Mouse (Mus musculus) limb, embryonic 12.5 days (tissue): ENCODE measurements around the gene Cldn7. TPM values are rescaled to one million over a fixed set of nuclear protein-coding genes. Genes with fewer than 3 reads are reported as not detected.

Experiments
- ATAC-seq: fragments of 200-750 bp; cut with Nextera tagmentation; 2 replicates; pipeline ENCODE4 v1.8.0; 2017; ENCODE audit warnings: low read depth, moderate TSS enrichment; ENCODE audit not compliant: insufficient number of reproducible peaks, insufficient read depth, low FRiP score, low TSS enrichment
- H3K27ac ChIP-seq: fragments of 300-500 bp; sonication (generic); 2 replicates; pipeline ENCODE4 v1.5.1; 2016; ENCODE audit warnings: mild to moderate bottlenecking, moderate library complexity
- H3K27me3 ChIP-seq: fragments of 300-500 bp; sonication (generic); 2 replicates; pipeline ENCODE4 v1.6.1; 2016; ENCODE audit warnings: mild to moderate bottlenecking, moderate library complexity
- H3K36me3 ChIP-seq: fragments of 300-500 bp; sonication (generic); 2 replicates; pipeline ENCODE4 v1.6.1; 2016; ENCODE audit warnings: mild to moderate bottlenecking, moderate library complexity
- H3K4me1 ChIP-seq: fragments of 300-500 bp; sonication (generic); replicated peaks from 2 replicates; pipeline ENCODE4 v1.6.1; 2016
- H3K4me2 ChIP-seq: fragments of 300-500 bp; sonication (generic); 2 replicates; pipeline ENCODE4 v1.6.1; 2016; ENCODE audit warnings: mild to moderate bottlenecking, moderate library complexity
- H3K4me3 ChIP-seq: fragments of 300-500 bp; sonication (generic); replicated peaks from 2 replicates; pipeline ENCODE4 v1.5.1; 2016; ENCODE audit warnings: mild to moderate bottlenecking
- H3K9ac ChIP-seq: fragments of 300-500 bp; sonication (generic); replicated peaks from 2 replicates; pipeline ENCODE4 v1.6.1; 2016; ENCODE audit warnings: mild to moderate bottlenecking, moderate library complexity
- H3K9me3 ChIP-seq: fragments of 300-500 bp; sonication (generic); 2 replicates; pipeline ENCODE4 v1.6.1; 2016; ENCODE audit warnings: mild to moderate bottlenecking, moderate library complexity
- WGBS: fragments of 180-500 bp; shearing (Covaris S2); methylation state at CpG from one replicate; pipeline ENCODE4 v1.1.7; 2016; 5-methylcytosine and 5-hydroxymethylcytosine counted together
- polyA plus RNA-seq: library from polyadenylated mRNA; unstranded; fragments of >200 nt; fragmentation: Nextera tagmentation; extraction: Ambion mirVana; gene quantifications from 2 replicates; pipeline ENCODE4 v1.2.1, GENCODE M21; 2016

The Cldn7 gene
- polyA plus RNA-seq, 1 experiment from 2014 or later, result 18.1 TPM

- peaks cover 74% of the 10 kb centered on the region for H3K27me3 ChIP-seq
- no peak for ATAC-seq
- no peaks in the 10 kb centered on the region for H3K9me3 ChIP-seq
- H3K9ac ChIP-seq, result no peak overlapping the region
- H3K4me3 ChIP-seq, result no peak overlapping the region
- no peak overlapping the region for H3K4me2 ChIP-seq
- no peaks in the 10 kb centered on the region for H3K36me3 ChIP-seq
- 37% methylated on average over 5 of the region's 5 CpGs for WGBS
- peaks cover 18% of the 10 kb centered on the region for H3K4me1 ChIP-seq
- H3K27ac ChIP-seq, result no peak overlapping the region
These were observed 2.7 kb upstream of the Cldn7 start for GRCm38 (mm10) chr11:69961841-69962240.

GRCm38 (mm10) chr11:69965271-69966005 is 859 bp downstream of the Cldn7 start:
- peaks cover 20% of the 10 kb centered on the region for H3K4me1 ChIP-seq
- H3K4me3 ChIP-seq, result peak overlapping the region; percentile 42
- no peak overlapping the region for H3K27ac ChIP-seq
- peak overlapping the region; percentile 68 for H3K4me2 ChIP-seq
- H3K9me3 ChIP-seq, result no peaks in the 10 kb centered on the region
- ATAC-seq, result 0 out of 2 replicates have a peak, but pooled peaks have one; percentile 4
- 4% methylated on average over 49 of the region's 49 CpGs for WGBS
- H3K36me3 ChIP-seq, result peaks cover 29% of the 10 kb centered on the region
- H3K9ac ChIP-seq, result 0 out of 2 replicates have a peak overlapping the region, but pooled peaks have one; percentile 24
- peaks cover 82% of the 10 kb centered on the region for H3K27me3 ChIP-seq

- peak overlapping the region; percentile 68 for H3K4me2 ChIP-seq
- H3K36me3 ChIP-seq, result peaks cover 33% of the 10 kb centered on the region
- H3K27me3 ChIP-seq, result peaks cover 74% of the 10 kb centered on the region
- H3K9me3 ChIP-seq, result no peaks in the 10 kb centered on the region
- ATAC-seq, result peak; percentile 34; the same call in 1 of the 2 replicates
- H3K27ac ChIP-seq, result no peak overlapping the region
- peaks cover 20% of the 10 kb centered on the region for H3K4me1 ChIP-seq
- WGBS, result 1% methylated on average over 59 of the region's 59 CpGs
- peak overlapping the region; percentile 42 for H3K4me3 ChIP-seq
- H3K9ac ChIP-seq, result peak overlapping the region; percentile 24
These were observed 1.7 kb downstream of the Cldn7 start for GRCm38 (mm10) chr11:69966006-69966859.

- ATAC-seq, result no peak
- Histone ChIP-seq H3K4me3 (peak overlapping the region; percentile 42), H3K4me1 (peaks cover 20% of the 10 kb centered on the region), H3K9me3 (no peaks in the 10 kb centered on the region), H3K4me2 (peak overlapping the region; percentile 68), H3K9ac (peak overlapping the region; percentile 24), H3K27me3 (peaks cover 67% of the 10 kb centered on the region), H3K36me3 (peaks cover 41% of the 10 kb centered on the region), H3K27ac (no peak overlapping the region)
- WGBS, result 38% methylated on average over 17 of the region's 17 CpGs
These were observed 2.4 kb downstream of the Cldn7 start for GRCm38 (mm10) chr11:69966860-69967517.

- H3K4me1 ChIP-seq, result peaks cover 20% of the 10 kb centered on the region
- H3K9ac ChIP-seq, result no peak overlapping the region
- no peak overlapping the region for H3K4me2 ChIP-seq
- H3K27me3 ChIP-seq, result peaks cover 50% of the 10 kb centered on the region
- H3K36me3 ChIP-seq, result peaks cover 59% of the 10 kb centered on the region
- H3K4me3 ChIP-seq, result no peak overlapping the region
- H3K9me3 ChIP-seq, result no peaks in the 10 kb centered on the region
- 85% methylated on average over 4 of the region's 4 CpGs for WGBS
- no peak for ATAC-seq
- no peak overlapping the region for H3K27ac ChIP-seq
These were observed 4.2 kb downstream of the Cldn7 start for GRCm38 (mm10) chr11:69968793-69969192.

GRCm38 (mm10) chr11:69970222-69970621 is 5.6 kb downstream of the Cldn7 start:
- Histone ChIP-seq H3K27ac (0 out of 2 replicates have a peak overlapping the region, but pooled peaks have one; percentile 5), H3K4me1 (peaks cover 16% of the 10 kb centered on the region), H3K27me3 (peaks cover 35% of the 10 kb centered on the region), H3K9ac (no peak overlapping the region), H3K9me3 (no peaks in the 10 kb centered on the region), H3K36me3 (peaks cover 73% of the 10 kb centered on the region), H3K4me2 (no peak overlapping the region), H3K4me3 (no peak overlapping the region)
- no peak for ATAC-seq
- 78% methylated on average over 6 of the region's 6 CpGs for WGBS

- H3K9me3 ChIP-seq, result no peaks in the 10 kb centered on the region
- H3K36me3 ChIP-seq, result peaks cover 79% of the 10 kb centered on the region
- H3K4me1 ChIP-seq, result peaks cover 13% of the 10 kb centered on the region
- no peak overlapping the region for H3K9ac ChIP-seq
- no peak for ATAC-seq
- H3K4me2 ChIP-seq, result no peak overlapping the region
- 84% methylated on average over 3 of the region's 3 CpGs for WGBS
- no peak overlapping the region for H3K4me3 ChIP-seq
- H3K27me3 ChIP-seq, result peaks cover 30% of the 10 kb centered on the region
- no peak overlapping the region for H3K27ac ChIP-seq
These were observed 6.2 kb downstream of the Cldn7 start for GRCm38 (mm10) chr11:69970775-69971174.

- peaks cover 8% of the 10 kb centered on the region; the same call in 1 of the 2 replicates for H3K4me1 ChIP-seq
- no peak overlapping the region for H3K27ac ChIP-seq
- no peaks in the 10 kb centered on the region for H3K9me3 ChIP-seq
- peaks cover 83% of the 10 kb centered on the region for H3K36me3 ChIP-seq
- WGBS, result 91% methylated on average over 2 of the region's 2 CpGs
- no peaks in the 10 kb centered on the region for H3K27me3 ChIP-seq
- no peak overlapping the region for H3K4me3 ChIP-seq
- no peak overlapping the region for H3K9ac ChIP-seq
- ATAC-seq, result no peak
- no peak overlapping the region for H3K4me2 ChIP-seq
These were observed 10.3 kb downstream of the Cldn7 start for GRCm38 (mm10) chr11:69974907-69975306.

GRCm38 (mm10) chr11:69976271-69976670 is 11.7 kb downstream of the Cldn7 start:
- Histone ChIP-seq H3K9ac (no peak overlapping the region), H3K27ac (no peak overlapping the region), H3K36me3 (peaks cover 73% of the 10 kb centered on the region), H3K4me2 (no peak overlapping the region), H3K4me1 (peaks cover 8% of the 10 kb centered on the region; the same call in 1 of the 2 replicates), H3K4me3 (no peak overlapping the region), H3K9me3 (no peaks in the 10 kb centered on the region), H3K27me3 (no peaks in the 10 kb centered on the region)
- no peak for ATAC-seq
- WGBS, result 89% methylated on average over 4 of the region's 4 CpGs

- H3K27ac ChIP-seq, result peak overlapping the region; percentile 98
- peak overlapping the region; percentile 93 for H3K4me2 ChIP-seq
- H3K27me3 ChIP-seq, result no peaks in the 10 kb centered on the region
- no peaks in the 10 kb centered on the region for H3K9me3 ChIP-seq
- H3K4me1 ChIP-seq, result peaks cover 28% of the 10 kb centered on the region
- H3K4me3 ChIP-seq, result peak overlapping the region; percentile 90
- peaks cover 58% of the 10 kb centered on the region for H3K36me3 ChIP-seq
- ATAC-seq, result no peak; the same call in 1 of the 2 replicates
- H3K9ac ChIP-seq, result peak overlapping the region; percentile 98
- 3% methylated on average over 16 of the region's 16 CpGs for WGBS
These were observed 15.2 kb downstream of the Cldn7 start for GRCm38 (mm10) chr11:69979827-69980195.
